Mouse (Mus musculus) heart, postnatal 4 days (tissue): ENCODE measurements around the gene Malsu1. TPM values are rescaled to one million over a fixed set of nuclear protein-coding genes. Genes with fewer than 3 reads are reported as not detected.

Experiments used
- DNase-seq: peaks from one replicate; pipeline ENCODE4 v3.0.0; 2021
- total RNA-seq, 2 experiments: library from RNA; stranded (reverse); gene quantifications; 2 replicates each; pipeline ENCODE4 v1.2.3; 2021

The Malsu1 gene
- total RNA-seq, 2 experiments from 2014 or later: 33.4 to 43.2 TPM

DNA sequence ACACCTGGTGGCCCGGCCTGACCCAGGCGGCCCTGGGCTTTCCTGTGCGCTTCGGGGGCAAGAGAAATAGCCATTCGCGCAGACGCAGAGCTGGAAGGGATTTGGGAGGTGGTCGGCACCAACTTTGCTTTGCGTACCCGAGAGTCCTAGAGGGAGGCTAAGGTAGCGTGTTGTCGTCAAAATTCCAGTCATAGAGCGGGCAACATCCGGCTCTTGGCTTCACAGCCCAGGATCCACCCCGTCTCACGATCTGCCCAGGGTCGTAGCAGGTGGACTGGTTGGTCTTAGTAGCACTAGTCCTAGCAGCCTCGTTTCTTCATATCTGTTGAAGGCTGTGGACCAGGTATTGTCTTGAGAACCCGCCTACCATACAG is 509 bp downstream of the Malsu1 start:
- no peak for DNase-seq

DNA sequence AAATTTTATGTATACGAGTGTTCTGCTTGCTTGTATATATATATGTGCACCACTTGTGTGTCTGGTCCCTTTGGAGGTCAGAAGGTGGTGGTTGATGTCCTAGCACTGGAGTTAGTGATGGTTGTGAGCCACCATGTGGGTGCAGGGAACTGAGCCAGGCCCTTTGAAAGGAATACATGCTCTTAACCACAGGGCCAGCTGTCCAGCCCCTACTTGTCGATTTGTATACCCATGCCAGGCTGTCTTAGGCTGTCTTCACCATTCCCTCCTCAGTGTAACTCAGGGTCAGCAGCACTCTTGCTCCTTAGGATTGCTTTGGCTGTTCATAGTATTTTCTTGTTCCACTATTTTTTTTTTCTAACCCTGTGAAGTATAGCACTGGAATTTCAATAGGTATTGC is 4.3 kb downstream of the Malsu1 start:
- DNase-seq: no peak

DNA sequence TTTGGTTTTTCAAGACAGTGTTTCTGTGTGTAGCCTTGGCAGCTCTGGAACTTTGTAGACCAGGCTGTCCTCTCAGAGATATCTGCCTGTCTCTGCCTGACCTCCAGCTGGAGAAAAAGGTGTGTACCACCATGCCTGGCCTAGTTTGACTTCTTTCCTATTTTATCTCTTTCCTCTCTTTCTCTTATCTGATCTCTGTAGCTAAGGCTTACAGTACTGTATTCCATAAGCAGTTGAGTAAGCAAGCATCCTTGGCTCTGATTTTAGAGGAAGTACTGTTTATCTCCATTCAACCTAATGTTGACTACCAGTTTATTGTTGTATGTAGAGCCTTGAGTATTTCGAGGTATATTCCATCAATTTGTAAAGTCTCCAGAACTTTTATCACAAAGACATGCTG is 5.7 kb downstream of the Malsu1 start:
- DNase-seq: no peak

DNA sequence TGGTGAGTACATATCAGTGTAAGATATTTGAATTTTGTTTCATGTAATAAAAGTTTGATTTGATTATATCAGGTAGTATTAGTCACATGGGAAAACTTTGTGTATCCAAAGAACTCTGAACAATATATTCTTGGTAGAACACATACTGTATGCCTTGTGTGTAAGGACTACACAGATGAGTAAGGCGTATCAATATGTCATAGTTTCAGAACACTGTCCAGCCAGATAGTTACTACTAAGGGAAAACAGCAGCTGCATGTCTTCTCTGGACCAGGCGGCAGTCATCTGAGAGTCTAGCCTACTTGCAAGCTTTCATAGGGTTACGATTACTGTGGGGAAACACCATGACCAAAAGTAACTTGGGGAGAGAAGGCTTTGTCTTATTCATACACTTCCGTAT is 9.4 kb downstream of the Malsu1 start:
- no peak for DNase-seq

DNA sequence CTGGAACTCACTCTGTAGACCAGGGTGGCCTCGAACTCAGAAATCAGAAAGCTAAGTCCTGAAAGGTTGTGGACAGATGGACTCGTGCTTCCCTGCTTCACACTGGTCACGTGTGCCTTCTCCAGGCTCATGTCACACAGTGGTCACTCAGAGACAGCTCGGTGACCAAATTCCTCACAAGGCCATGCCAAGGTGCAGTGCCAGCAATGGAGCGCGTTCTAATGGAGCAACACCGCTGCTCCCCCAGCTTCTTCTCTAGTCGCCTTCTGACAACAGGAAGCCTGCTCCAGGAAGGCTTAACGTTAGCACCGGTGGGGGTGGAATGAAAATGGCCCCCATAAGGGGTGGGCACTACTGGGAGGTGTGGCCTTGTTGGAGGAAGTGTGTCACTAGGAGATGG is 21.4 kb downstream of the Malsu1 start:
- DNase-seq: no peak

DNA sequence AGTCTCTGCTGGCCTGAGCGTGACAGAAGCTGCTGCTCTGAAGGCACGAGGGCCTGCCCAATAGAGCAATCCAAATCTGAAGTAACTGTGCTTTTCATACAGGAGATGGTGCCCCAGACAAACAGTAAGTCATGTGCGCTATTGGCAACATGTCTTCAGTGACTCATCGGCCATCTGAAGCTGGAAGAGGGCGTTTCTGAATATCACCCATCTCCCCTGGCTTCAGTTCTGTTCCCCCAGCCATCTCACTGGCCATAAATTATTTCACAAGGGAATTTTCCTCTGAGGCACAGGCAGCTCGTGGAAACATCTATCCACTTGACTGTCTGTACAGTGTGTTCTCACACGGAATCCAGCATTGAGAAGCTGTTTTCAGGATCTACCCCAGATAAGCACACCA is 22.8 kb downstream of the Malsu1 start:
- DNase-seq: peak; percentile 24

DNA sequence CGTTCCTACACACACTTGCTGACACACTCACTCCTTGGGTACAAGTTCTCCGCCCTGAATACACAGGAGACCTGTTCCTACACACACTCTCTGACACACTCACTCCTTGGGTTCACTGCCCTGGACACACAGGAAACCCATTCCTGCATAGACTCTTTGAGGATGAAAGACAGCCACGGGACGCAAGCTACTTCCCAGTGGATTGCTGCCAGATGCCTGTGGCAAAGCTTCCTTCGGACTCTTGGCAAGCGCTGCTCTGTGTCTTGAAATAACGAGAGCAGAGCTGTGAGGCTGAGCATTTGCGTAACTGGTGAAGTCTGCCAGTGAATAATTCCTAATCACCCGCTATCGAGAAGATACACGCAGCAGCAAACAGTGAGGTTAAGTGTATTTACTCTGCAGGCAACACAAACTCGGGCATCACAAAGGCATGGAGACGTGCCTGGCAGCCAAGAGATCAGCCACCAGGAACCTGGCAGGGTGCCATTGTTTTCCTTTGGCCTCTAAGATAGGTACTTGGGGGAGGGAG is 23.4 kb downstream of the Malsu1 start:
- peak; percentile 79 for DNase-seq

DNA sequence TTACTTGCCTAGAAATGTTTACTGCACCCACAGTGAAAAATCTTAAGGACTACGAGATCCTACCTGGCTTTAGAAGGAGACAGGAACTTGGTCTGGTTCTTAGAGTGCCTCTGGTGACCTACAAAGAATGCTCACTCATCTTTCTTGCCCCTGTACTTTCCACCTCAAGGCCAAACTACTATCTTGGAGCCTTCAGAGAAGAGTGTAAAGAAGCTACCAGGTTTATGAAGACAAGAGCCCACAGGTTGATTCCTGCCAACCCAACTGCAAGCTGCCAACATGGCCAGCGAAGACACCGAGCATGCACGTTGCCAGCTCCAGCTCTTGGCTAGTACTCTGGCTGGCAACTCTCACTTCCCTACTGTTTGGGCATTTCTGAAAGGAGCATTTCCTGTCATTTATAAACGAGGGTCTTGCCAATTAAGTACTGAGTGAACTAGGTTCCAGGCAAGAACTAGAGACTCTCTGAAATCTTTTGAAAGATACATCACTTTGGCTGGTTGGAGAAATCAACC is 24.1 kb downstream of the Malsu1 start:
- DNase-seq: peak; percentile 14

DNA sequence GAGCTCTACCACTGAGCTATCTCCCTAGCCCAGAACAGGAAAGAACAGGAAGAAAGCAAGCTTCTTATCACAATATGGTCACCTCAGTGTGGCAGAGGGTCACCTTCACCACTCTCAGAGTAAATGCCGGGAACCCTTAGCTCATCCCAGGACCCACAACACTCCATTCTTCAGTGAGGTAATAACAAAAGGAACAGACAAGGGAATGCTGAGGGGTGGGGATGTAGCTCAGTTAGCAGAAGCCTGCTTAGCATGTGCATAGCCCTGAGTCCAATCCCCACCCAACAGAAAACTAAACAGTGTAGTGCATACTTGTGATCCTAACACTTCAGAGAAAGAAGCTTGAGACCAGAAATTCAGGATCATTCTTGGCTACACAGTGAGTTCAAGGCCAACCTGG is 25.5 kb downstream of the Malsu1 start:
- no peak for DNase-seq

DNA sequence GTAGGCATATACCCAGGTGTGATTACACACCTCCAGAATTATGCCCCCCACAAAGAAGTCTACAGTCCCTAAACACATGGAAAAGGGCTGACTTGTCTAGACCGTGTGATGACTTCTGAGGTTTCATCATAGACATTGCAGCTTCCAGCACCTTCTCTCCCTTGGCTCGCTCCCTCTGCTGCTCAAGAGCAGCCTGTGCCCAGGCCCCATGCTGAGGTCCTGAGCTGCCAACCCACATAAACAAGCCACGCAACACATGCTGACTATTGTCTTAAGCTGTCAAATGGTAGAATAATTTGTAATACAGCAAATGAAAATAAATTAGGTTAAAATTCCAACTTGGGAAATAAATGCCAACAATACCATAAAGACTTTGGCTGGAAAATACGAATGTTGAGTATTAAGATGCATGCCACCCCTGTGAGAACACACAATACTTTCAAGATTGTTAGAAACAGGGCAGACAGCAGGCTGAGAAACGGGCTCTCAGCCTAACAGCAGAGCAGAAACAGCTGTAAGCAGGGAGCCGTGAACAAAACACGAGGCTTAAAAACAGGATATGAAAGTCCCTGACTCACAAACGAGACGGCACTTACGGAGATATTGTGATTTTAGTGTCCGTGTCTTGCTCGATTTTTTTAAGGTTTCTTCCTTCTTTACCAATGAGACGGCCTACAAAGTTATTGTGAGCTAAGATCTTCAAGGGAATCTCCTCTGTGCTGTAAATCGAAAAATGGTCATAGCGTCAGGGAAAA is 33.3 kb downstream of the Malsu1 start:
- no peak for DNase-seq

DNA sequence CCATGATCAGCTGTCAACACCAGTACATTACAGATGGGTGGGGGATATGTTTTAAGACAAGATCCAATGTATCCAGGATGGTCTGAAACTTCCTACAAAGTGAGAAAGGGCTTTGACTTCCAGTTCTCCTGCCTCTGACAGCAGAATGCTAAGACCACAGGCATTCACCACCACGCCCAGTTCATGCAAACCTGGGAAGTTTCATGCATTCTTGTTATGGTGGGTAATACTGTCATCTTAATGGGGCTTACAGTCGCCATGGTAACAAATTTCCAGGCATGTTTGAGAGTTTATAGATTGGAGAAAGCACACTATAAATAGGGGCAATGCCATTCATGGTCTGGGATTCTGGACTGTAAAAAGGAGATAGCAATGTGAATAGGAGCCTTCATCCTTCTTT is 35.6 kb downstream of the Malsu1 start:
- DNase-seq: no peak

DNA sequence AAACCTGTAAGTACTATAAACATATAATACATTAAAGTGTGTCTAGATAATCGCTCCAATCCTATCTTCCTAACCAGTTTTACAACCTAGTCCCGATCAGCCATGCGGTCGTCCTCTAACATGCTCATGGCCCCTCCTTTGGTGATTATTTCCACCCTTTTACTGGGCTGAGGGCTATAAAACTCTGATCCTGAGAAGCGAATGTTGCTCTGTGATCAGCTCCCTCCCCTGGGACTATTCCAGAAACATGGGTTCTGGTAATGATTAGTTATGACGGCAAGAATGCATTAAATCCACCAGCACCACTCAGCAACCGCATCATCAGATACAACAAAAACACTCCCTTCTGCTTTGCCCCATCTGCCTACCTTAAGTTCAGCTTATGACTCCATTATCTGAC is 40.3 kb downstream of the Malsu1 start:
- DNase-seq: no peak

DNA sequence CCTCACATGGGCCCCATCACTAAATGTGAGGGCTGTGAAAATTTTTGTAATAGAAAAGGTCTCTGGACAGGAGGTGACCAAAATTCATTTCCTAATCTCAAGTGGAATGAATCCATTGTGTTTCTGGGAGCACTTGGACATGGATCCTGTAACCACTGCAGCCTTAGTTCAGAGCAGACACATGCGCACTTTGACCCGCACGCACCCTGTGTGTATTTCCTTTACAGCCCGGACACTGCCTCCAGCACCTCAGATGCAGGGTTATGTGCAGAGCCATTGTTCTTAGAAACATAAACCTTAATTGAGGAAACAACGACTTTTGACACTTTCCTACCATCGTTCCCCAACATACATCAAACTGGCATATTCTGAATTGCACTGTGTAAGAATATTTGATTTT is 40.9 kb downstream of the Malsu1 start:
- no peak for DNase-seq

DNA sequence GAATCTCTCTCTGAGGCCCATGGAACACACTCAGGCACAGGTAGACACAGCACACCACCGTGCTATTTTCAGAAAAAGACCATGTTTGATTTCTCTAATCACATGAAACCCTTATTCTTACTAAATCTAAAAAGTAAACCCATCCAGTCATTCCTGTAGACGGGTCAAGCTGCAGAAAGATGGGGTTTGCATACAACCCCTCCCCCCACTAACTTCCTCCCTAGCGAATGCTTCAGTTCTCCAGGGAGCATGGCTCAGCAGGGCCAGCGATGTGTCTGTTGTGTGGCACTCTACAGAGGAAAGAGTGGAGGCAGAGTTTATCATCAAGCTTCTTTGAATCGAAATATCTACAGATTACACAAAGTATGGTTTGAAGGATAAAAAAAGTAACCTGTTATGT is 42.0 kb downstream of the Malsu1 start:
- no peak for DNase-seq

DNA sequence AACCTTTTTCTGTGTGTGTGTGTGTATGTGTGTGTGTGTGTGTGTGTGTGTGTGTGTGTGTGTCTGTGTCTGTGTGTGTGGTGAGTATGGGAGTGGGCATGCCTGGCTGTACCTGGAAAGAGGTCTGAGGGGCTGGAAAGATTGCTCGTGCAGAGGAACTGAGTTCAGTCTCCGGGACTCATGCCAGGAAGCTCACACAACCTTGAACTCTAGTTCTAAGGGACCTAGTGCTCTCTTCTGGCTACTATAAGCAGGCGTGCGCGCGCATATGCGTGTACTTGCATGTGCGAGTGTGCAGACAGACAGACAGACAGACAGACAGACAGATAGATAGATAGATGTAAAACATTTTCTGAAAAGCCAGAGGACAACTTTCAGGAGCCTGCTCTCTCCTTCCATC is 42.6 kb downstream of the Malsu1 start:
- DNase-seq: no peak

DNA sequence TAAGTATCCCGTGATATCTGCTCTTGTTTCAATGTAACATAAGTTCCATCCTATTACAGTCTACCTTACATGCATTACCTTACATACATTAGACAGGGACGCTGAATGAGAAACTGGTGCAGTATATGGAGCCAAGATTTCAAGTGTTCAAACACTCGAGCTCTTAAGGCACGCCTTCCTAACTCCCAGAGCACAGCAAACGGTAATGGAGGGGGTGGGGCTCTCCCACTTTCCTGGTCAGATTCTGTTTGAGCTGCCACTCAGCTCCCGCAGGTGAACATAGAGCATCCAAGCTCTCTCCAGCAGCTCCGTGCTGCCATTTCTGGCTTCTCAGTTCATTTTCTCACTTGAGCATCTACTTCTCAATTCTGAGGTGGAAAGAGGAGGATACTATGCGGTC is 44.9 kb downstream of the Malsu1 start:
- no peak for DNase-seq

DNA sequence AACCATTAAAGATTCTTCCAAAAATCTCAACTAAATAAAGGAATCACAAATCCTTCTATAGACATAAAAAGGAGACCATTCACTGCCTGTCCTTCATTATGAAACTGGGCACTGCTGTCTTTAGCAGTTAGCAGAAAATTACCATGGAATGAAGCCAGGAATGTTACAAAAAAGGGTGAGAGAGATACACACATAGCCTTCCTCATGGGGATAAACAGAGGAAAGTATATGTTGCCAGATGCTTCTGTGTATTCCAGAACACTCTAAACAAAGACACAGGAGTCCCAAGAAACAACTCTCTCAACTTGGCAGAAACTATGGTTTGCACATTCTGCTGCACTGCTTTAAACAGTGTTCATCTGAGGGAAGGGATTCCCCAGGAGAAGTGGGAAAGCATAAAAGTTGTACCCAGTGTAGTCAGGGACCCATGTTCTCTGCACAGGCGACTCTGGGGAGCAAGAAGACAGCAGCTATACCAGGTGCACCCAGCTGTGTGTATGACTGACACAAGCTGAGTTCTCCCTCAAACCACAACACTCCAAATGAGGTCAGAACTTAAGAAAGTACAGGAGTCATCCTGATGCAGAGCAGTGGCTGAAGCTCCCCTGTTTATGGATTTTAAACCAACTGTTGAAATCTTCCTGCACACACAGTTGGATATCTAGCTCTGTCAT is 46.0 kb downstream of the Malsu1 start:
- DNase-seq: no peak

DNA sequence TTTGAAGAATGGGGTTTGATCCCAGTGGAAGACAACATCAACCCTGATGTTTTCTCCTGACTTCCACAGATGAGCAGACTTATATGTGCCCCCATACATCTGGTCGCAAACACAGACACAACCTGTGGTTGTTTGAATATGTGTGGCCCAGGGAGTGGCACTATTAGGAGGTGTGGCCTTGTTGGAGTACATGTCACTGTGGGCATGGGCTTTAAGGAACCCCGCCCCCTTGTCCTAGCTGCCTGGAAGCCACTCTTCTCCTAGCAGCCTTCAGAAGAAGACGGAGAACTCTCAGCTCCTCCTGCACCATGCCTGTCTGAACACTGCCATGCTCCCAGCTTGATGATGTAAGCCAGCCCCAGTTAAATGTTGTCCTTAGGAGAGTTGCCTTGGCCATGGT is 46.8 kb downstream of the Malsu1 start:
- DNase-seq: no peak

DNA sequence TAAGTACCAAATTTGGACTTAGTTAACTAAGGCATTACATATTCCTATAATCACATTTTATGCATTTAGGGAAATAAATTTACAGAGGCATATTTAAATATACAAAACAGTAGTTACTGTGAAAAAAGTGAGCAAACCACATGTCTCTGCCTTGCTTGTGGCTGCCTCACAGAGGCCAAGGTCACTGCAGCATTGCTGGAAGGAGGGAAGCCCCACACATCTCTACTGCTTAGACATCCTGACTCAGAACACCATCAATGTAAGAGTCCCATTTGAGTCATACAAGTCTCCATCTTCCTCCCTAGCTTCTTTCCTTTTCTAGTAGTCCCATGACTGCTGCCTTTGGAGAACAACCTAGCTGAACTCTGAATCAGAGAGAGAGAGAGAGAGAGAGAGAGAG is 56.7 kb downstream of the Malsu1 start:
- no peak for DNase-seq

DNA sequence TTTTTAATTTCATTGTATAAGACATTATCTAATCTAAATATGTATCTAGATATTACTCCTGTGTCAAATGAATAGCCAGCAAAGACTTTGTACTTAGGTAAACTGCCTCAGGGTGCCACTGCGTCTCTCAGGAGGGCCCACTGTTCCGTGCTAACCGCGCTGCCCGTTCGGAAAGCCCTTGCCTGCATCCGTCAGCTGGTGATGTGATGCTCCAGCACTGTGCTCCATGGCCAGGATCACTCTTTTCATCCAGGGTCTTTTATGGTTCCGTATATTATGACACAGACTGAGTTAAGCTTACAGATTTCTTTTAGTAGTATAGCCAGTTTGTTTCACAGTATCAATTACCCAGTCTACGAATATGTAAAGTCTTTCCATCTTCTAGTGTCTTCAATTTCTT is 58.3 kb downstream of the Malsu1 start:
- no peak for DNase-seq

DNA sequence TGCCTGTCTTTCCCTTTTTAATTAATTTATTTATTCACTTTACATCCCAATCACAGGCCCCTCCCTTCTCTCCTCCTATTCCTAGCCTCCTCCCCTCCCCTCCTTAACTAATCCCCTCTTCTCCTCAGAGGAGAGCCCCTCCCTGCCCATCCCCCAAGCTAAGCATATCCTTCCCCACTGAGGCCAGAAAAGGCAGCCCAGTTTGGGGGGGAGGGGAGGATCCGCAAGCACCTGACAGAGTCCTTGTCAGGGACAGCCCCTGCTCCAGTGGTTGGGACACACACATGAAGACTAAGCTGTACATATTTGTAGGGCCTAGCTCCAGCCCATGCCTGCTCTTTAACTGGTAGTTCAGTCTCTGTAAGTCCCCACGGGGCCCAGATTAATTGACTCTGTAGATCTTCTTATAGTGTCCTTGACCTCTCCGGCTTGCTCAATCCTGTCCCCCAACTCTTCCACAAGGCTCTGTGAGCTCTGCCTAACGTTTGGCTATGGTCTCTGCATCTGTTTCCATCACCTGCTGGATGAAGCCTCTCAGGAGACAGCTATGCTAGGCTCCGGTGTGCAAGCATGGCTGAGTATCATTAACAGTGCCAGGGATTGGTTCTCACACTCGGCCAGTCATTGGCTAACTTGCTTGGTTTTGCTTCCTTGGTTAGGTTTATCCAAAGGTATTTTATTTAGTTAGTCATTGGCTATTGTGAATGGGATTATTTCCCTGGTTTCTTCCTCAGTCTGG is 58.9 kb downstream of the Malsu1 start:
- no peak for DNase-seq
